Mouse (Mus musculus) hindbrain, embryonic 11.5 days (tissue): Measurements from ENCODE around the gene Sh3bgrl2. TPM values are rescaled to one million over a fixed set of nuclear protein-coding genes. Genes with fewer than 3 reads are reported as not detected.

ENCODE experiments used
- ATAC-seq: fragments of 200-750 bp; cut with Nextera tagmentation; 2 replicates; pipeline ENCODE4 v1.8.0; 2017; ENCODE audit warnings: mild to moderate bottlenecking, moderate TSS enrichment, moderate library complexity; ENCODE audit not compliant: low FRiP score
- DNase-seq: peaks from one replicate; pipeline ENCODE4 v3.0.0-alpha.2; 2015; ENCODE audit warnings: low spot score
- H3K27ac ChIP-seq: fragments of 300-500 bp; sonication (generic); 2 replicates; pipeline ENCODE4 v1.5.1; 2014; ENCODE audit warnings: mild to moderate bottlenecking, low read depth, low read length
- H3K27me3 ChIP-seq: fragments of 300-500 bp; sonication (generic); 2 replicates; pipeline ENCODE4 v1.6.1; 2014; ENCODE audit warnings: mild to moderate bottlenecking, low read length, moderate library complexity, mixed read lengths; ENCODE audit not compliant: control insufficient read depth, insufficient read depth
- H3K36me3 ChIP-seq: fragments of 300-500 bp; sonication (generic); 2 replicates; pipeline ENCODE4 v1.6.1; 2014; ENCODE audit warnings: mild to moderate bottlenecking, low read length, moderate library complexity, mixed read lengths; ENCODE audit not compliant: control insufficient read depth, insufficient read depth
- H3K4me1 ChIP-seq: fragments of 300-500 bp; sonication (generic); replicated peaks from 2 replicates; pipeline ENCODE4 v1.6.1; 2014; ENCODE audit warnings: low read length, mixed read lengths; ENCODE audit not compliant: control insufficient read depth, insufficient read depth
- H3K4me2 ChIP-seq: fragments of 300-500 bp; sonication (generic); replicated peaks from 2 replicates; pipeline ENCODE4 v1.6.1; 2014; ENCODE audit warnings: mild to moderate bottlenecking, low read depth, low read length
- H3K4me3 ChIP-seq: fragments of 300-500 bp; sonication (generic); 2 replicates; pipeline ENCODE4 v1.5.1; 2014; ENCODE audit warnings: low read depth, low read length
- H3K9ac ChIP-seq: fragments of 300-500 bp; sonication (generic); 2 replicates; pipeline ENCODE4 v1.6.1; 2014; ENCODE audit warnings: low read depth, low read length
- H3K9me3 ChIP-seq: fragments of 300-500 bp; sonication (generic); 2 replicates; pipeline ENCODE4 v1.6.1; 2016; ENCODE audit warnings: low read length; ENCODE audit not compliant: control insufficient read depth
- WGBS: fragments of 180-500 bp; shearing (Covaris S2); extraction: QIAGEN DNeasy Blood & Tissue Kit; methylation state at CpG from one replicate; pipeline ENCODE4 v1.1.7; 2014; 5-methylcytosine and 5-hydroxymethylcytosine counted together
- polyA plus RNA-seq: library from polyadenylated mRNA; unstranded; fragments of >200 nt; fragmentation: Nextera tagmentation; extraction: Ambion mirVana; gene quantifications from 2 replicates; pipeline ENCODE4 v1.2.1, GENCODE M21; 2014

Sh3bgrl2 gene
- polyA plus RNA-seq, 1 experiment from 2014 or later: 7.3 TPM

- Histone ChIP-seq H3K4me3 (no peak overlapping the region), H3K9me3 (no peaks in the 10 kb centered on the region), H3K9ac (no peak overlapping the region), H3K4me2 (no peak overlapping the region), H3K36me3 (no peaks in the 10 kb centered on the region), H3K27ac (no peak overlapping the region), H3K27me3 (no peaks in the 10 kb centered on the region), H3K4me1 (no peaks in the 10 kb centered on the region)
- DNase-seq (no peak), ATAC-seq (no peak)
- 92% methylated on average over 14 of the region's 14 CpGs for WGBS
Observed at GRCm38 (mm10) chr9:83539809-83540491, 8.2 kb upstream of the Sh3bgrl2 start.

- Histone ChIP-seq H3K27ac (no peak overlapping the region), H3K4me2 (no peak overlapping the region), H3K9me3 (no peaks in the 10 kb centered on the region), H3K9ac (no peak overlapping the region), H3K4me1 (no peaks in the 10 kb centered on the region), H3K36me3 (no peaks in the 10 kb centered on the region), H3K27me3 (no peaks in the 10 kb centered on the region), H3K4me3 (no peak overlapping the region)
- DNase-seq: no peak
- no peak for ATAC-seq
- 95% methylated on average over 4 of the region's 4 CpGs for WGBS
Observed at GRCm38 (mm10) chr9:83540492-83540857, 7.7 kb upstream of the Sh3bgrl2 start.

- H3K9ac ChIP-seq: no peak overlapping the region
- no peaks in the 10 kb centered on the region for H3K4me1 ChIP-seq
- no peak overlapping the region for H3K4me2 ChIP-seq
- DNase-seq (no peak), ATAC-seq (no peak)
- no peak overlapping the region for H3K27ac ChIP-seq
- WGBS: 90% methylated on average over 3 of the region's 3 CpGs
- H3K36me3 ChIP-seq: no peaks in the 10 kb centered on the region
- H3K9me3 ChIP-seq: no peaks in the 10 kb centered on the region
- no peaks in the 10 kb centered on the region for H3K27me3 ChIP-seq
- no peak overlapping the region for H3K4me3 ChIP-seq
Observed at GRCm38 (mm10) chr9:83540975-83541374, 7.2 kb upstream of the Sh3bgrl2 start.

- no peak for ATAC-seq
- H3K4me2 ChIP-seq: no peak overlapping the region
Observed at GRCm38 (mm10) chr9:83545240-83545639, 2.9 kb upstream of the Sh3bgrl2 start.

GRCm38 (mm10) chr9:83546316-83546715 is 1.8 kb upstream of the Sh3bgrl2 start:
- no peak overlapping the region for H3K27ac ChIP-seq
- WGBS: 91% methylated on average over 7 of the region's 7 CpGs
- no peak overlapping the region for H3K9ac ChIP-seq
- ATAC-seq (no peak), DNase-seq (no peak)
- H3K4me2 ChIP-seq: no peak overlapping the region
- H3K9me3 ChIP-seq: no peaks in the 10 kb centered on the region
- H3K27me3 ChIP-seq: peaks cover 4% of the 10 kb centered on the region; the same call in 1 of the 2 replicates
- no peak overlapping the region for H3K4me3 ChIP-seq
- no peaks in the 10 kb centered on the region for H3K36me3 ChIP-seq
- H3K4me1 ChIP-seq: no peaks in the 10 kb centered on the region

More at GRCm38 (mm10) chr9:83545240-83545639, 2.9 kb upstream of the Sh3bgrl2 start:
- DNase-seq: no peak
- H3K9ac ChIP-seq: no peak overlapping the region
- no peak overlapping the region for H3K4me3 ChIP-seq
- no peaks in the 10 kb centered on the region for H3K4me1 ChIP-seq
- H3K9me3 ChIP-seq: no peaks in the 10 kb centered on the region
- no peak overlapping the region for H3K27ac ChIP-seq
- H3K36me3 ChIP-seq: no peaks in the 10 kb centered on the region
- H3K27me3 ChIP-seq: peaks cover 4% of the 10 kb centered on the region; the same call in 1 of the 2 replicates

- 81% methylated on average over 7 of the region's 7 CpGs for WGBS
- no peak for ATAC-seq
- DNase-seq: no peak
- Histone ChIP-seq H3K27me3 (peaks cover 4% of the 10 kb centered on the region; the same call in 1 of the 2 replicates), H3K4me2 (no peak overlapping the region), H3K9ac (no peak overlapping the region), H3K4me3 (no peak overlapping the region), H3K36me3 (no peaks in the 10 kb centered on the region), H3K27ac (no peak overlapping the region), H3K4me1 (no peaks in the 10 kb centered on the region), H3K9me3 (no peaks in the 10 kb centered on the region)
Observed at GRCm38 (mm10) chr9:83547229-83547628, 898 bp upstream of the Sh3bgrl2 start.

- Histone ChIP-seq H3K4me3 (no peak overlapping the region), H3K4me1 (no peaks in the 10 kb centered on the region), H3K27ac (no peak overlapping the region), H3K36me3 (no peaks in the 10 kb centered on the region), H3K9me3 (no peaks in the 10 kb centered on the region), H3K4me2 (no peak overlapping the region), H3K9ac (no peak overlapping the region), H3K27me3 (peaks cover 4% of the 10 kb centered on the region; the same call in 1 of the 2 replicates)
- DNase-seq: no peak
- 93% methylated on average over 6 of the region's 6 CpGs for WGBS
- no peak for ATAC-seq
Observed at GRCm38 (mm10) chr9:83549866-83550265, 1.7 kb downstream of the Sh3bgrl2 start.

GRCm38 (mm10) chr9:83551116-83551515 is 3.0 kb downstream of the Sh3bgrl2 start:
- Histone ChIP-seq H3K9ac (no peak overlapping the region), H3K36me3 (no peaks in the 10 kb centered on the region), H3K27me3 (peaks cover 4% of the 10 kb centered on the region; the same call in 1 of the 2 replicates), H3K4me1 (no peaks in the 10 kb centered on the region), H3K4me2 (no peak overlapping the region), H3K4me3 (no peak overlapping the region), H3K27ac (no peak overlapping the region), H3K9me3 (no peaks in the 10 kb centered on the region)
- DNase-seq (no peak), ATAC-seq (no peak)
- WGBS: 84% methylated on average over 7 of the region's 7 CpGs

GRCm38 (mm10) chr9:83551632-83552031 is 3.5 kb downstream of the Sh3bgrl2 start:
- Histone ChIP-seq H3K27ac (no peak overlapping the region), H3K27me3 (peaks cover 4% of the 10 kb centered on the region; the same call in 1 of the 2 replicates), H3K4me3 (no peak overlapping the region), H3K9ac (no peak overlapping the region), H3K4me1 (no peaks in the 10 kb centered on the region), H3K4me2 (no peak overlapping the region), H3K36me3 (no peaks in the 10 kb centered on the region), H3K9me3 (no peaks in the 10 kb centered on the region)
- DNase-seq: no peak
- no peak for ATAC-seq
- WGBS: 87% methylated on average over 6 of the region's 6 CpGs
